Mouse (Mus musculus): ENCODE measurements around the gene Lmtk2. TPM values are rescaled to one million over a fixed set of nuclear protein-coding genes. Genes with fewer than 3 reads are reported as not detected.

The Lmtk2 gene
- polyA plus RNA-seq, 1 experiment from 2014 or later, result 8.8 TPM

DNA sequence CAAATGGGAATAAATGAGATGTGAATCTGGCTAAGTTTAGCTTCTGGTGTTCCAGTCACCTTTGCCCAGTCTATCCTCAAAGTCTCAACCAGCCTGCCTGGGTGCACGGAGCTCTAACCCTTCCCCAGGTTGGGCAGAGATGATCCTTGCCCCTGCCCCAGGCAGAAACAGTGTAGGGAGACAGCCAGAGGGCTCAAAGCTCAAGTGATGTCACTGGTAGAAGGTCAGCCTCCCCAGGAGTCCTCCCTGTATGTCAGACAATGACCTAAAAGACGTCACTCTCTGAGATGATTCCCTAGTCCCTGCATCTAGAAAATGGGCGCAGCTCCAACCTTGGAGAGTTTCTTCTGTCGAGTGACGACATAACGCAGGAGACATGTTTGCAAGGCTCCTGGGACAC is 14.5 kb upstream of the Lmtk2 start:
- no peak overlapping the region for H3K27ac ChIP-seq (replicated peaks)
- no peak for ATAC-seq (ENCODE audit: low FRiP score, low read depth)
- no peak overlapping the region for H3K4me3 ChIP-seq
- H3K9me3 ChIP-seq, result no peaks in the 10 kb centered on the region
- no peaks in the 10 kb centered on the region for H3K36me3 ChIP-seq
- H3K27me3 ChIP-seq, result no peaks in the 10 kb centered on the region
- no peak overlapping the region for H3K4me2 ChIP-seq (replicated peaks)
- H3K9ac ChIP-seq (replicated peaks), result no peak overlapping the region
- 85% methylated on average over 6 of the region's 6 CpGs for WGBS
- H3K4me1 ChIP-seq, result no peaks in the 10 kb centered on the region

DNA sequence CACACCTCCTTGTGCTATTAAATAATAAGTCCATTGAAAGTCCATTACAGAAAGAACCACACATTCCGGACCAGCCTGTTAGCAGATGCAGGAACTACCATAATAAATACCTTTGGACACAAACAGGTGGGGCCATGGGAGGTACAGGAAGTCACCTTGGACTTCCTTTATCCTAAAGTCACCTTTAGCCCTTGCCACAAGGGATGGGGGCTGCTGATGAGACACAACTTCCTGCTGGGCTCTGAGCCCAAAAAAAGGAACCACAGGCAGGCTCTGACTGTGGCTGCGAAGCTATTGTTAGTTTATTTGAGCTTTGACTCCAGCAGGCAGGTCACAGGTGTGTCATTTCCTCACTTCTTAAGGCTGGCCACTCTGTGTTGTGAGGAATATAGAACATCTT is 13.7 kb upstream of the Lmtk2 start:
- Histone ChIP-seq H3K4me1 (no peaks in the 10 kb centered on the region), H3K36me3 (no peaks in the 10 kb centered on the region), H3K9ac (replicated peaks) (no peak overlapping the region), H3K4me3 (no peak overlapping the region), H3K27me3 (no peaks in the 10 kb centered on the region), H3K4me2 (replicated peaks) (no peak overlapping the region), H3K9me3 (no peaks in the 10 kb centered on the region), H3K27ac (replicated peaks) (no peak overlapping the region)
- 74% methylated on average over 2 of the region's 2 CpGs for WGBS
- no peak for ATAC-seq (ENCODE audit: low FRiP score, low read depth)

DNA sequence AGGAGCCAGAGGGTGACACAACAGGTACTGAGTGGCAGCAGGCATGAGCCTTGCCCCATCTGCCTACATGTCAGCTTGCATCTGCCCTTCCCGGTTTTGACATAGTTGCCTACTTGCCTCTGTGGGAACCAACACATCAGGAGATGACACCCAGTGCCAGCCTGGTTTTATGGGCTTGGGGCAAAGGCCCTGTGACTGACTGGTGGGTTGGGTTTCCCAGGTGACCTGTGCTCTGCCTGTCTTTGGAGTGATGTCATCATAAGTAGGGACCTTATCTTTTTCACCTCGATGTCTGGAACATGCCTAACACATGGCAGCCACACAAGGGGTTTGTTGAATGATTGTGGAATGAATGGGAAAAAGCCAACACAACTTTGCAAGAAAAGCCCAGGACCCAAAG is 11.9 kb upstream of the Lmtk2 start:
- no peak for ATAC-seq (ENCODE audit: low FRiP score, low read depth)
- Histone ChIP-seq H3K27me3 (no peaks in the 10 kb centered on the region), H3K9me3 (no peaks in the 10 kb centered on the region), H3K27ac (replicated peaks) (no peak overlapping the region), H3K4me1 (no peaks in the 10 kb centered on the region), H3K9ac (replicated peaks) (no peak overlapping the region), H3K36me3 (no peaks in the 10 kb centered on the region), H3K4me3 (no peak overlapping the region), H3K4me2 (replicated peaks) (no peak overlapping the region)
- whole genome bisulfite sequencing, result 83% methylated on average over 2 of the region's 2 CpGs

DNA sequence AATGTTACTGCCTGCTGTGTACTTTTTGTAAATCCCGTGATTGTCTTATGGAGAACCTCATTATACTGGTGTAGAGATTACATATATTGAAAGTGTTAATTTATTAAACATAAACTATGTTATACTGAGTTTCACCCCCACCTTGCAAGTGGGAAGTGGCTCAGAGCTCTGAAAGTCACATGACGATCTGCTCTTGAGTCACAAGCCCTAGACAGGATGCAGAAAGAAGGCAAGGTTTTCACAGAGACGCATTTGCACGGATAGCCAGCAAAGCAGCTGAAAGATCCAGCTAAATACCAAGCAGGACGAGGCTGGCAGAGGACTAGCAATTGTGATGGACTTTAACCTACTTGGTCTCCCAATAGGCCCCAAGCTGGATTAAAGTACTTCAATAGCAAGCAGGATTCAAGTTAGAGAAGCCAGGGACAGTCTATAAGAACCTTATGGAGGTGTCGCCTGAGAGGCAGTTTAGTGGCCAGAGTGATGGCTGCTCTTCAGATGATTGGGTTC is 4.7 kb upstream of the Lmtk2 start:
- no peak overlapping the region for H3K4me3 ChIP-seq
- WGBS, result 80% methylated on average over 6 of the region's 6 CpGs
- ATAC-seq (ENCODE audit: low FRiP score, low read depth), result no peak
- H3K36me3 ChIP-seq, result no peaks in the 10 kb centered on the region
- peaks cover 8% of the 10 kb centered on the region; the same call in 1 of the 2 replicates for H3K27me3 ChIP-seq
- H3K27ac ChIP-seq (replicated peaks), result no peak overlapping the region
- H3K4me1 ChIP-seq, result no peaks in the 10 kb centered on the region
- no peak overlapping the region for H3K4me2 ChIP-seq (replicated peaks)
- H3K9ac ChIP-seq (replicated peaks), result no peak overlapping the region
- no peaks in the 10 kb centered on the region for H3K9me3 ChIP-seq

DNA sequence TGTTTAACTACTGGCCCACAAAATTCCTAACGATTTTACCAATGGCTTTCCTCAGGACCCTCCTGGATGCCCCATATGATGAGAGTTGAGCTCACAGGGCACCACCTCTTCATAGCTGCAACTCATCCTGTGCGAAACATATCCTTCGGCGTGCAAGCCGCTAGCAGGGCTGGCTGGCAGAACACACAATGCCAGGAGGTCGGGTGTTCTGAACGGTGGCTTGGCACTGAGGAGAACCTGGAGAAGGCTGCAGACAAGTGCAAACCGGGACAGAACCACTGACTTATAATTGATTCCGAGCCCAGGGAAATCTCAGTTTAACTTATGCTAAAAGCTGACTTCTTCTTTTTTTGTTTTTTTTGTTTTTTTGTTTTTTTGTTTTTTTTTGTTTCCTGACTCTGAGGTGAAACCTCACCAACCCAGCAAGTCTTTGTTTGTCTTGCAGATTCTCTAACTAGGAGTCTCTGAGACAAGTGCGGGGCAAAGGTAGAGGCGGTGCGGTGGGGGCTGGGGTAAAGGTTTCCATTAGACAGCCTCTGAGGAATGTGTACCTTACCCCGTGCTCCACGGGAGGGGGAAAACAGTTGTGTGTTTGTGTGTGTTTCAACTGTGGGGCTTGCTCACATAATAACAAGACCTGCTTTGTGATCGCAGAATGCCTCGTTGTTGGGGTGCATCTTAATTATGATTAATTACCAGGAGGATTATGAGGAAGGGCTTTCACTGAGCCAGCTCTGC is 2.2 kb upstream of the Lmtk2 start:
- peaks cover 13% of the 10 kb centered on the region for H3K4me1 ChIP-seq
- H3K9me3 ChIP-seq, result no peaks in the 10 kb centered on the region
- H3K4me3 ChIP-seq, result no peak overlapping the region
- peaks cover 8% of the 10 kb centered on the region; the same call in 1 of the 2 replicates for H3K27me3 ChIP-seq
- H3K36me3 ChIP-seq, result no peaks in the 10 kb centered on the region
- H3K9ac ChIP-seq (replicated peaks), result no peak overlapping the region
- no peak overlapping the region for H3K27ac ChIP-seq (replicated peaks)
- no peak for ATAC-seq (ENCODE audit: low FRiP score, low read depth)
- no peak overlapping the region for H3K4me2 ChIP-seq (replicated peaks)
- 70% methylated on average over 16 of the region's 16 CpGs for WGBS

DNA sequence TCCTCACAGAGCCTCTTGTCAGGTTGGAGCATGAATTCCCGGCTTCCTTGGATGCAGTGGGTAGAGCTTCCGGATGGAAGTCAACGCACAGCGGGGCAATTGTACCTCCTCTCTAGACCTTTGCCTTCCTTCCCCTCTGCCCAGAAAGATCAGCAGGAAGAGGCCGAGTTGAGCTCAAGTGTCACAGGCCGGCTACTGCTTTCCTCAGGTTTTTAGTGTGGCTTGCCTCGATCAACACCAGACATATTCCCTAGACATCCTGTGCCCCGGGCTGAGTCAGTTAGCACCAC is 1.7 kb upstream of the Lmtk2 start:
- Histone ChIP-seq H3K4me1 (peaks cover 16% of the 10 kb centered on the region), H3K4me3 (no peak overlapping the region), H3K27me3 (peaks cover 8% of the 10 kb centered on the region; the same call in 1 of the 2 replicates), H3K27ac (replicated peaks) (no peak overlapping the region), H3K9me3 (no peaks in the 10 kb centered on the region), H3K4me2 (replicated peaks) (no peak overlapping the region), H3K9ac (replicated peaks) (no peak overlapping the region), H3K36me3 (no peaks in the 10 kb centered on the region)
- no peak for ATAC-seq (ENCODE audit: low FRiP score, low read depth)
- WGBS, result 42% methylated on average over 8 of the region's 8 CpGs

DNA sequence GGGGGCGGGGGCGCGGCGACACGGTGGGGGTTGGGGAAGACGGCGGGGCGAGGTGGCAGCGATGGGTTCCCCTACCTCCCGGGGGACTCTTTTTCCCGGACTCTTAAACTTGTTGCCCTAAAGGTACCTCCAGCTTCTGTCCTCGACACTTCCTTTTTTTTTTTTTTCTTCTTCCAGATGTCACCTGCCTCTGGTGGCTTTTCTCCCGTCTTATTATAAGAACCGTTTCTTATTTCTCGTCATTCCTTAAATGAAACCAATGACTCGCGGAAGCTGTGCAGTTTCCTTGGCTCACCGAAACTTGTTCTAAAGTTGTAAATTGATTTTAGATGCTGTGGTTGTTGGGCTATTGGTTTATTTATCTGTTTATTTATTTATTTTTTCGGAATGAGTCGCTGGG is 712 bp downstream of the Lmtk2 start:
- Histone ChIP-seq H3K27me3 (peaks cover 8% of the 10 kb centered on the region; the same call in 1 of the 2 replicates), H3K27ac (replicated peaks) (peak overlapping the region; percentile 88; the same call in 1 of the 2 replicates), H3K9me3 (no peaks in the 10 kb centered on the region), H3K4me1 (peaks cover 16% of the 10 kb centered on the region), H3K9ac (replicated peaks) (peak overlapping the region; percentile 95), H3K36me3 (no peaks in the 10 kb centered on the region), H3K4me3 (peak overlapping the region; percentile 100), H3K4me2 (replicated peaks) (peak overlapping the region; percentile 71)
- WGBS, result 5% methylated on average over 15 of the region's 20 CpGs
- no peak for ATAC-seq (ENCODE audit: low FRiP score, low read depth)

DNA sequence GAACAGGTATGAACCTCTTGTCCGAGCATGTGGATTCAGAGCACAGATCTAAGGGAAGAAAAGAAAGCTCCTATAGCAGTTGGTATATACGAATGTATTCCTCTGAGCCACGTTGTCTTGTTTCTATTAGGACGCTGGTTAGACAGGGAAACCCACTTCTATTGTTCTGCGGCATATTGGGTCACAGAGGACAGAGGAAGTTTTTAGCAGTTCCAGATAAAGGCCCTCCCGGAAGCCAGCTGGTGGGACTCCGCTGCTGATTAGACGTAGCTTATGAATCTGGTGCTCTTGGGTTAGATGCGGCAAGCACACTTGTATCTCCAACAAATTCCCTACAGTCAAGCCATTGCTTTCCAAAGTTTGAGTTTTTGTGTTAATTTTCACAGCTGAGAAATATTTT is 4.8 kb downstream of the Lmtk2 start:
- Histone ChIP-seq H3K4me3 (no peak overlapping the region), H3K9ac (replicated peaks) (no peak overlapping the region), H3K4me2 (replicated peaks) (no peak overlapping the region), H3K27ac (replicated peaks) (no peak overlapping the region), H3K4me1 (peaks cover 16% of the 10 kb centered on the region), H3K9me3 (no peaks in the 10 kb centered on the region), H3K27me3 (no peaks in the 10 kb centered on the region), H3K36me3 (no peaks in the 10 kb centered on the region)
- 80% methylated on average over 9 of the region's 9 CpGs for WGBS
- no peak for ATAC-seq (ENCODE audit: low FRiP score, low read depth)

DNA sequence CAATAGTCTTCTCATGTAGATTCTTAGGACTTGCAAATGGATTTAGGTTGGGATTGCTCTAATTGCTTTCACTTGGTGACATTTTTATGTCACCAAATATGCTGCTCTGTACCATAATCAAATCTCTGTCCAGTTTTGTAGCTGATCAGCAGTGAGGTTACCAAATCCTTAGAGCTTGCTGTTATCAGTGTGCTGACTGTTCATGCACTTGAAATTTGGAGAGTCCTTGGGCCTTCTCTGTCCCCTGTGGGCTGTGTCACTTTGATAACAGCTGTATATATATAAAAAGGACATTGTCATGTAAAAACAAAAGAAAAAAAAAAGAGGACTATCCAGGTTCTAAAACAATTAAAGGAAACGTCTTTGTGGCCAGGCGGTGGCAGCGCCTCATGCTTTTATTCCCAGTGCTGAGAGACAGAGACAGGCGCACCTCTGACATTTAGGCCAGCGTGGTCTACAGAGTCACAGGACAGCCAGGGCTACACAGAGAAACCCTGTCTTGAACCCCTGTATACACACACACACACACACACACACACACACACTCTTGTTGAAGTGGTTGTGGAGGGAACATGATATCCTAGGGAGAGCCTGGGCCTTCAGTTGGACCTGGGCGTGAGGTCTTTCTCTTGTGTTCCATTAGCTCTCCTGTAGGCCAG is 5.4 kb downstream of the Lmtk2 start:
- no peak overlapping the region for H3K4me3 ChIP-seq
- WGBS, result 76% methylated on average over 6 of the region's 6 CpGs
- H3K9me3 ChIP-seq, result no peaks in the 10 kb centered on the region
- H3K4me2 ChIP-seq (replicated peaks), result no peak overlapping the region
- no peaks in the 10 kb centered on the region for H3K27me3 ChIP-seq
- no peak for ATAC-seq (ENCODE audit: low FRiP score, low read depth)
- no peak overlapping the region for H3K9ac ChIP-seq (replicated peaks)
- H3K36me3 ChIP-seq, result no peaks in the 10 kb centered on the region
- H3K27ac ChIP-seq (replicated peaks), result no peak overlapping the region; the same call in 1 of the 2 replicates
- peaks cover 16% of the 10 kb centered on the region for H3K4me1 ChIP-seq

DNA sequence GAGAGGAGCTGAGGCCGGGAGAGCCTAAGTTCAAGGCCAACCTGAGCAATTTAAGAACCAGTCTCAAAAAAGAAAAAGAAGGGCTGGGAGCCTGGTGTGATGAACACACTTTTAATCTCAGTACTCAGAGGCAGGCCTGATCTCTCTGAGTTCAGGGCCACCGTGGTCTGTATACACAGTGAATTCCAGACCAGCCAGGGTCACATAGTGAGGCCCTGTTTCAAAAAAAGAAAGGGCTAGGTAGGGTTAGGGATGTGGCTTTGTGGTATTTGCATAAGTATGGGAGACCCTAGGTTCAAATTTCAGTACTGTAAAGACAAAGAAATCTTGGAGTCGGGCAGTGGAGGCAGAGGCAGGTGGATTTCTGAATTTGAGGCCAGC is 5.9 kb downstream of the Lmtk2 start:
- Histone ChIP-seq H3K4me3 (no peak overlapping the region), H3K9ac (replicated peaks) (no peak overlapping the region), H3K27ac (replicated peaks) (no peak overlapping the region), H3K27me3 (no peaks in the 10 kb centered on the region), H3K4me1 (peaks cover 14% of the 10 kb centered on the region), H3K4me2 (replicated peaks) (no peak overlapping the region), H3K9me3 (no peaks in the 10 kb centered on the region), H3K36me3 (no peaks in the 10 kb centered on the region)
- ATAC-seq (ENCODE audit: low FRiP score, low read depth), result no peak
- WGBS, result 81% methylated on average over 3 of the region's 3 CpGs

DNA sequence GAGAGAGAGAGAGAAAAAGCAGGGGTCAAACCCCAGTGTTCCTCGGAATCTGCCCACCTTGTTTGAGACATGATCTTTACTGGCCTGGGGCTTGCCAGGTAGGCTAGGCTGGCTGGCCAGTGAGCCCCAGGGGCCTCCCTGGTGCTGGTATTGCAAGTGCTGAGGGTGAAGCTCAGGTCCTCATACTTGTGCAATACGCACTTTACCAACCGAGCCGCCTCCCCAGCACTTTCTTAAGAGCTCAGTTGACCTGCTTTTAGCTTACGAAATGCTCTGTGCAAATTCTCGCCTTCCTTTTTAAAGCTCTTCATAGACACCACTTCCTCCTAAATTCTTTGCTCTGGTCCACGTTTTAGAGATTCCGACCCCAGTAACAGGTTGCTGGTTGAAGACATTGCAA is 9.0 kb downstream of the Lmtk2 start:
- ATAC-seq (ENCODE audit: low FRiP score, low read depth), result no peak
- 94% methylated on average over 8 of the region's 8 CpGs for WGBS

DNA sequence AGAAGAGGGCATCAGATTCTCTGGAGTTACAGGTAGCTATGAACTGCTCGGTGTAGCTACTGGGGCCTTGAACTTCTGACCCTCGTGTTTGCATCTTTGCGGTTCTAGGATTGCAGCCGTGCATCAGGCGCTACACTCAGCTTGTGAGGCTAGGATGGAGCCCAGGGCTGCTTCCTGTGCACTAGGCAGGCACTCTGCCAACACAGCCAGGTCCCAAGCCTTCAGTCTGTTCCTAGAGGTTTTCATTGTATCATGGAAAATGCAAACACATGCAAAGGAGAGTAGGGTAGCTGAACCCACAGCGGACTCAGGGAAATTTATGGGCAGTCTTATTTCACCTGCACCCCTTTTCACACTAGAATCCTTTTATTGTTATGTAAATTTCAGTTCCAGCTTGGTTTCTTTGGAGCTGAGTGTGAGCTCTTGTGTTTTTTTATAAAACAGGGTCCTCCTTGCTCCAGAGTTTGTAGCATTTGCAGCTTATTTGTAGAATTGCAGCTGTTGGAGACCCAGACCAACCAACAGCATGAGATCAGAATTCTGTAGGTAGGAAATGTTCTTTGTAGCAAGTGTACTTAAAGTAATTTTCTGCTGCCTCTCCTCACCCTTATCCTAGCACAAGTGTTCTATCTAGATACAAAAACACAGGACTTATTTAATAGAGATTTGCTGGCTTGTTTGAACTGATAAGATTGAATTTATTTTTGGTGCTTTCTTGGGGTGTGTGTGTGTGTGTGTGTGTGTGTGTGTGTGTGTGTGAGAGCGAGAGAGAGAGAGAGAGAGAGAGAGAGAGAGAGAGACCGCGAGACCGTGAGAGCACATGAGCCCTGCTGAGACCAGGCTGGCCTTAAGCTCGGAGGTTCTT is 12.6 kb downstream of the Lmtk2 start:
- Histone ChIP-seq H3K4me3 (no peak overlapping the region), H3K9me3 (no peaks in the 10 kb centered on the region), H3K36me3 (no peaks in the 10 kb centered on the region), H3K27ac (replicated peaks) (peak overlapping the region; percentile 49; the same call in 1 of the 2 replicates), H3K27me3 (no peaks in the 10 kb centered on the region), H3K4me2 (replicated peaks) (no peak overlapping the region), H3K9ac (replicated peaks) (no peak overlapping the region), H3K4me1 (peaks cover 8% of the 10 kb centered on the region)
- WGBS, result 77% methylated on average over 11 of the region's 11 CpGs
- ATAC-seq (ENCODE audit: low FRiP score, low read depth), result no peak

More for the DNA sequence above, 9.0 kb downstream of the Lmtk2 start:
- no peaks in the 10 kb centered on the region for H3K9me3 ChIP-seq
- no peaks in the 10 kb centered on the region for H3K36me3 ChIP-seq
- H3K4me1 ChIP-seq, result peaks cover 8% of the 10 kb centered on the region; the same call in 1 of the 2 replicates
- H3K4me3 ChIP-seq, result no peak overlapping the region
- no peak overlapping the region for H3K27ac ChIP-seq (replicated peaks)
- no peak overlapping the region for H3K9ac ChIP-seq (replicated peaks)
- H3K27me3 ChIP-seq, result no peaks in the 10 kb centered on the region
- H3K4me2 ChIP-seq (replicated peaks), result no peak overlapping the region

Data from midbrain, embryonic 12.5 days (tissue).